Mouse (Mus musculus) hindbrain, embryonic 14.5 days (tissue): ENCODE data around the gene Serpina3a. TPM values are rescaled to one million over a fixed set of nuclear protein-coding genes. Genes with fewer than 3 reads are reported as not detected.
"Not testable (repeated sequence)": the region's sequence is repeated elsewhere in the genome, so short reads cannot be mapped to it uniquely, and the experiment has no call there.

Experiments used
- ATAC-seq: fragments of 200-750 bp; cut with Nextera tagmentation; 2 replicates; pipeline ENCODE4 v1.8.0; 2017; ENCODE audit warnings: moderate number of reproducible peaks, mild to moderate bottlenecking, moderate TSS enrichment, moderate library complexity; ENCODE audit not compliant: low FRiP score
- DNase-seq: peaks from one replicate; pipeline ENCODE4 v3.0.0-alpha.2; 2015; ENCODE audit warnings: low spot score
- H3K27ac ChIP-seq: fragments of 300-500 bp; sonication (generic); 2 replicates; pipeline ENCODE4 v1.5.1; 2014; ENCODE audit warnings: mild to moderate bottlenecking, moderate library complexity
- H3K27me3 ChIP-seq: fragments of 300-500 bp; sonication (generic); 2 replicates; pipeline ENCODE4 v1.6.1; 2014; ENCODE audit warnings: mild to moderate bottlenecking, low read length, mixed read lengths; ENCODE audit not compliant: control insufficient read depth, insufficient read depth
- H3K36me3 ChIP-seq: fragments of 300-500 bp; sonication (generic); replicated peaks from 2 replicates; pipeline ENCODE4 v1.6.1; 2014; ENCODE audit not compliant: control insufficient read depth, insufficient read depth
- H3K4me1 ChIP-seq: fragments of 300-500 bp; sonication (generic); replicated peaks from 2 replicates; pipeline ENCODE4 v1.6.1; 2014; ENCODE audit warnings: antibody characterized with exemption, low read length, mixed read lengths; ENCODE audit not compliant: control insufficient read depth, insufficient read depth
- H3K4me2 ChIP-seq: fragments of 300-500 bp; sonication (generic); replicated peaks from 2 replicates; pipeline ENCODE4 v1.6.1; 2014; ENCODE audit warnings: mild to moderate bottlenecking, moderate library complexity
- H3K4me3 ChIP-seq: fragments of 300-500 bp; sonication (generic); replicated peaks from 2 replicates; pipeline ENCODE4 v1.5.1; 2014; ENCODE audit warnings: mild to moderate bottlenecking, low read length
- H3K9ac ChIP-seq: fragments of 300-500 bp; sonication (generic); 2 replicates; pipeline ENCODE4 v1.6.1; 2014
- H3K9me3 ChIP-seq: fragments of 300-500 bp; sonication (generic); 2 replicates; pipeline ENCODE4 v1.6.1; 2016; ENCODE audit warnings: low read length; ENCODE audit not compliant: control insufficient read depth
- WGBS: fragments of 180-500 bp; shearing (Covaris S2); extraction: QIAGEN DNeasy Blood & Tissue Kit; methylation state at CpG from one replicate; pipeline ENCODE4 v1.1.7; 2014; 5-methylcytosine and 5-hydroxymethylcytosine counted together
- polyA plus RNA-seq: library from polyadenylated mRNA; unstranded; fragments of >200 nt; fragmentation: Nextera tagmentation; extraction: Ambion mirVana; gene quantifications from 2 replicates; pipeline ENCODE4 v1.2.1, GENCODE M21; 2014

Serpina3a gene
- polyA plus RNA-seq, result not detected in 2 replicates

GRCm38 (mm10) chr12:104112333-104112732 is at the start of gene Serpina3a:
Gene Serpina3a, plus strand, starts transcription at chr12:104112724.
- H3K4me1 ChIP-seq, ATAC-seq, H3K4me2 ChIP-seq, H3K9ac ChIP-seq, H3K9me3 ChIP-seq, H3K36me3 ChIP-seq, H3K4me3 ChIP-seq, DNase-seq, H3K27ac ChIP-seq, H3K27me3 ChIP-seq: not testable (repeated sequence)
- WGBS, result 90% methylated on average over 11 of the region's 11 CpGs

- ATAC-seq, result no peak
Measured at GRCm38 (mm10) chr12:104064532-104064931, 48.0 kb upstream of the Serpina3a start.

DNA sequence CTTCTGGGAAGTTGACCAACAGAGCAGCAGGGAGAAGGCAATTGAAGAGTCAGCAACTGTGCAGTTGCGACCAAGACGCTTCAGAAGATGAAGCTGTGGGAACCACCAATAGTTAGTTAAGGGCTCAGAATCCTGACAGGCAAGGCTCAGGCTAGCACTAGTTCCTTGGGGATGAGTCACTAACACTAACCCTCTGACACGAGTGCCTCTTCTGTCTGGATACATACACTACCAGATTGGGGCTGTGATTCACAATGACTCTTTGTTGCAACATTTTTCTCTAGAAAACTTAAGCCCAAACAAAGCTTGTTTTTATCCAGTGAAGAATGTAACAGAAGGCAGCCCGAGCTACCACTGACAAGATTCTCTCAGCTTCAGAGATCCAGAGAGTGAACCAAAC is 47.5 kb upstream of the Serpina3a start:
- Histone ChIP-seq H3K36me3 (no peaks in the 10 kb centered on the region), H3K4me3 (no peak overlapping the region), H3K27ac (no peak overlapping the region), H3K4me1 (no peaks in the 10 kb centered on the region), H3K9me3 (no peaks in the 10 kb centered on the region), H3K9ac (no peak overlapping the region), H3K4me2 (no peak overlapping the region), H3K27me3 (no peaks in the 10 kb centered on the region)
- ATAC-seq (no peak), DNase-seq (no peak)
- WGBS, result 81% methylated on average over 4 of the region's 4 CpGs

More at GRCm38 (mm10) chr12:104064532-104064931, 48.0 kb upstream of the Serpina3a start:
- 54% methylated on average over 4 of the region's 4 CpGs for WGBS
- Histone ChIP-seq H3K9ac (no peak overlapping the region), H3K9me3 (no peaks in the 10 kb centered on the region), H3K4me3 (no peak overlapping the region), H3K27ac (no peak overlapping the region), H3K4me2 (no peak overlapping the region), H3K4me1 (no peaks in the 10 kb centered on the region), H3K27me3 (no peaks in the 10 kb centered on the region), H3K36me3 (no peaks in the 10 kb centered on the region)
- DNase-seq, result no peak

GRCm38 (mm10) chr12:104066241-104066640 is 46.3 kb upstream of the Serpina3a start:
- no peaks in the 10 kb centered on the region for H3K9me3 ChIP-seq
- no peak overlapping the region for H3K27ac ChIP-seq
- no peaks in the 10 kb centered on the region for H3K4me1 ChIP-seq
- H3K27me3 ChIP-seq, result no peaks in the 10 kb centered on the region
- peak; percentile 76 for DNase-seq
- H3K4me2 ChIP-seq, result no peak overlapping the region
- H3K4me3 ChIP-seq, result no peak overlapping the region
- WGBS, result 26% methylated on average over 8 of the region's 8 CpGs
- H3K36me3 ChIP-seq, result no peaks in the 10 kb centered on the region
- H3K9ac ChIP-seq, result no peak overlapping the region
- no peak for ATAC-seq

DNA sequence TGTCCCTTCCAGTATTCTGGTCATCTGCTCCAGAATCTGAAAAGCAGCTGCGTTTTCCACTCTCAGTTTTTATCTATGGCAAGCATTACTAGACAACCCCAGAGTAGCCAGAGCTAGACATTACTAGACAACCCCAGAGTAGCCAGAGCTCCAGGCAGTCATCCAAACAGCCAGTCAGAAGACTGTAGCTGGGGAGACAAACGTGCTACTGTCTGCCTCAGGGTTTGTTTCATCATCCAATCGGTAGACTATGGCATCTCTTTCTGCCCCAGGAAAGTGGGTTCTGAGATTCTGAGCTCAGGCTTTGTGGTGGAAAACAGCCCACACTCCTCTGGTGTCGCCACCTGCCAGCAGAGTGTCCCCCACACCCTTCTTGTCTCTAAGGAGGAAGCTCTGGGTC is 45.0 kb upstream of the Serpina3a start:
- Histone ChIP-seq H3K9me3 (no peaks in the 10 kb centered on the region), H3K4me2 (peak overlapping the region; percentile 44), H3K4me1 (no peaks in the 10 kb centered on the region), H3K36me3 (no peaks in the 10 kb centered on the region), H3K4me3 (peak overlapping the region; percentile 23), H3K27me3 (no peaks in the 10 kb centered on the region), H3K27ac (peak overlapping the region; percentile 48; the same call in 1 of the 2 replicates), H3K9ac (peak overlapping the region; percentile 37; the same call in 1 of the 2 replicates)
- DNase-seq (peak; percentile 72), ATAC-seq (peak; percentile 85)
- 29% methylated on average over 4 of the region's 4 CpGs for WGBS

- ATAC-seq (peak; percentile 58; the same call in 1 of the 2 replicates), DNase-seq (peak; percentile 87)
- no peak overlapping the region for H3K9ac ChIP-seq
- no peak overlapping the region for H3K4me2 ChIP-seq
- H3K9me3 ChIP-seq, result no peaks in the 10 kb centered on the region
- H3K27ac ChIP-seq, result no peak overlapping the region
- H3K4me1 ChIP-seq, result no peaks in the 10 kb centered on the region
- WGBS, result 5% methylated on average over 2 of the region's 2 CpGs
- H3K36me3 ChIP-seq, result no peaks in the 10 kb centered on the region
- no peak overlapping the region for H3K4me3 ChIP-seq
- H3K27me3 ChIP-seq, result no peaks in the 10 kb centered on the region
Measured at GRCm38 (mm10) chr12:104069620-104070019, 42.9 kb upstream of the Serpina3a start.

DNA sequence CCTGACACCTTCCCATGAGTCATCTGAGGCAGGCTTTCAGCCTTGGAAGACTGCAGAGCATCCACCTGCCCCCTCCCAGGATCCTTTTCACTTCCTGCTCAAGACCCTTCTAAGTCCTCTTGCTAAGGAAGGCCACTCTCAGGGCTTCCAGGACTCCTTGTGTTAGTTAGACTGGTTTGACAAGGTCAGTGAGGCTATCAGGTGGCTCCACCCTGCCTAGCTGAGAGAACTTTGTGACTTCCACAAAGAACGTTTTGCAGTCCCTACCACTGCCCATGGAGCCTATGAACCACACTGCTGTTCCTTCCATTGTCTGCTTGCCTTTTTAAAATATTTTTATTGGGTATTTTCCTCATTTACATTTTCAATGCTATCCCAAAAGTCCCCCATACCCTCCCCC is 40.8 kb upstream of the Serpina3a start:
- DNase-seq (no peak), ATAC-seq (no peak)
- Histone ChIP-seq H3K4me2 (no peak overlapping the region), H3K4me3 (no peak overlapping the region), H3K9ac (no peak overlapping the region), H3K9me3 (no peaks in the 10 kb centered on the region), H3K27me3 (no peaks in the 10 kb centered on the region), H3K36me3 (no peaks in the 10 kb centered on the region), H3K27ac (no peak overlapping the region), H3K4me1 (no peaks in the 10 kb centered on the region)
- 58% methylated on average over 1 of the region's 1 CpGs for WGBS

- Histone ChIP-seq H3K4me2 (no peak overlapping the region), H3K4me1 (no peaks in the 10 kb centered on the region), H3K9me3 (no peaks in the 10 kb centered on the region), H3K36me3 (no peaks in the 10 kb centered on the region), H3K9ac (no peak overlapping the region), H3K4me3 (no peak overlapping the region), H3K27ac (no peak overlapping the region), H3K27me3 (no peaks in the 10 kb centered on the region)
- no peak for ATAC-seq
- no peak for DNase-seq
- 63% methylated on average over 5 of the region's 5 CpGs for WGBS
Measured at GRCm38 (mm10) chr12:104072286-104072685, 40.2 kb upstream of the Serpina3a start.

GRCm38 (mm10) chr12:104090119-104090518 is 22.4 kb upstream of the Serpina3a start:
- H3K9ac ChIP-seq, result no peak overlapping the region
- H3K27ac ChIP-seq, result no peak overlapping the region
- no peak overlapping the region for H3K4me3 ChIP-seq
- no peak for ATAC-seq
- H3K4me2 ChIP-seq, result no peak overlapping the region
- no peaks in the 10 kb centered on the region for H3K9me3 ChIP-seq
- no peaks in the 10 kb centered on the region for H3K4me1 ChIP-seq
- DNase-seq, result no peak
- no peaks in the 10 kb centered on the region for H3K36me3 ChIP-seq
- WGBS, result 81% methylated on average over 2 of the region's 2 CpGs
- no peaks in the 10 kb centered on the region for H3K27me3 ChIP-seq

GRCm38 (mm10) chr12:104091303-104091702 is 21.2 kb upstream of the Serpina3a start:
- no peak for ATAC-seq
- Histone ChIP-seq H3K27ac (no peak overlapping the region), H3K4me1 (no peaks in the 10 kb centered on the region), H3K9me3 (no peaks in the 10 kb centered on the region), H3K4me2 (no peak overlapping the region), H3K4me3 (no peak overlapping the region), H3K9ac (no peak overlapping the region), H3K36me3 (no peaks in the 10 kb centered on the region), H3K27me3 (no peaks in the 10 kb centered on the region)
- DNase-seq, result no peak
- 92% methylated on average over 1 of the region's 1 CpGs for WGBS
